Mouse (Mus musculus) lung, embryonic 14.5 days (tissue): ENCODE measurements around the gene Prkch. TPM values are rescaled to one million over a fixed set of nuclear protein-coding genes. Genes with fewer than 3 reads are reported as not detected.
A peak's percentile ranks its signal among the peaks of the same experiment; 100 is the strongest.

Source experiments
- ATAC-seq: fragments of 200-750 bp; cut with Nextera tagmentation; 2 replicates; pipeline ENCODE4 v1.8.0; 2017; ENCODE audit warnings: mild to moderate bottlenecking, moderate TSS enrichment, moderate library complexity; ENCODE audit not compliant: insufficient read depth
- DNase-seq: peaks from one replicate; pipeline ENCODE4 v3.0.0-alpha.2; 2015
- H3K27ac ChIP-seq: fragments of 300-500 bp; sonication (generic); 2 replicates; pipeline ENCODE4 v1.5.1; 2014; ENCODE audit warnings: low read depth, mild to moderate bottlenecking, moderate library complexity
- H3K27me3 ChIP-seq: fragments of 300-500 bp; sonication (generic); 2 replicates; pipeline ENCODE4 v1.6.1; 2014; ENCODE audit warnings: low read length, control low read depth; ENCODE audit not compliant: insufficient read depth
- H3K36me3 ChIP-seq: fragments of 300-500 bp; sonication (generic); 2 replicates; pipeline ENCODE4 v1.6.1; 2014; ENCODE audit warnings: control low read depth; ENCODE audit not compliant: insufficient read depth
- H3K4me1 ChIP-seq: fragments of 300-500 bp; sonication (generic); 2 replicates; pipeline ENCODE4 v1.6.1; 2014; ENCODE audit warnings: antibody characterized with exemption, control low read depth; ENCODE audit not compliant: insufficient read depth
- H3K4me2 ChIP-seq: fragments of 300-500 bp; sonication (generic); 2 replicates; pipeline ENCODE4 v1.6.1; 2014; ENCODE audit warnings: mild to moderate bottlenecking
- H3K4me3 ChIP-seq: fragments of 300-500 bp; sonication (generic); 2 replicates; pipeline ENCODE4 v1.5.1; 2014; ENCODE audit warnings: low read depth, low read length
- H3K9ac ChIP-seq: fragments of 300-500 bp; sonication (generic); 2 replicates; pipeline ENCODE4 v1.6.1; 2014
- H3K9me3 ChIP-seq: fragments of 300-500 bp; sonication (generic); 2 replicates; pipeline ENCODE4 v1.6.1; 2016; ENCODE audit warnings: low read depth, low read length, control low read depth
- CTCF ChIP-seq: IDR thresholded peaks from 2 replicates; pipeline ENCODE4 v1.5.1; 2016; ENCODE audit warnings: antibody characterized with exemption, low read depth
- WGBS: fragments of 180-500 bp; shearing (Covaris S2); extraction: QIAGEN DNeasy Blood & Tissue Kit; methylation state at CpG from one replicate; pipeline ENCODE4 v1.1.7; 2014; 5-methylcytosine and 5-hydroxymethylcytosine counted together
- polyA plus RNA-seq: library from polyadenylated mRNA; unstranded; fragments of >200 nt; fragmentation: Nextera tagmentation; extraction: Ambion mirVana; gene quantifications from 2 replicates; pipeline ENCODE4 v1.2.1, GENCODE M21; 2014

Gene Prkch
- polyA plus RNA-seq, 1 experiment from 2014 or later = 18.0 TPM

- WGBS = 86% methylated on average over 8 of the region's 8 CpGs
- Histone ChIP-seq H3K27ac (no peak overlapping the region), H3K4me1 (peaks cover 9% of the 10 kb centered on the region), H3K36me3 (0 out of 2 replicates have a peak, but pooled peaks cover 3% of the 10 kb centered on the region), H3K27me3 (no peaks in the 10 kb centered on the region), H3K4me3 (no peak overlapping the region), H3K4me2 (no peak overlapping the region), H3K9ac (no peak overlapping the region), H3K9me3 (no peaks in the 10 kb centered on the region)
- no peak for ATAC-seq
- no peak for DNase-seq
- TF ChIP-seq CTCF = no peak
These were observed 181.6 kb downstream of the Prkch start for GRCm38 (mm10) chr12:73766152-73766551.

- ATAC-seq (no peak), DNase-seq (no peak)
- peaks cover 9% of the 10 kb centered on the region for H3K4me1 ChIP-seq
- H3K27ac ChIP-seq = no peak overlapping the region
- TF ChIP-seq CTCF = no peak
- H3K9me3 ChIP-seq = no peaks in the 10 kb centered on the region
- H3K36me3 ChIP-seq = 0 out of 2 replicates have a peak, but pooled peaks cover 3% of the 10 kb centered on the region
- no peak overlapping the region for H3K4me2 ChIP-seq
- no peak overlapping the region for H3K4me3 ChIP-seq
- 67% methylated on average over 5 of the region's 5 CpGs for whole genome bisulfite sequencing
- no peak overlapping the region for H3K9ac ChIP-seq
- H3K27me3 ChIP-seq = no peaks in the 10 kb centered on the region
These were observed 184.2 kb downstream of the Prkch start for GRCm38 (mm10) chr12:73768788-73769187.

GRCm38 (mm10) chr12:73769536-73769935 is 184.9 kb downstream of the Prkch start:
- H3K27ac ChIP-seq = no peak overlapping the region
- no peaks in the 10 kb centered on the region for H3K27me3 ChIP-seq
- H3K36me3 ChIP-seq = 0 out of 2 replicates have a peak, but pooled peaks cover 3% of the 10 kb centered on the region
- H3K4me3 ChIP-seq = no peak overlapping the region
- DNase-seq (no peak), ATAC-seq (no peak)
- H3K4me1 ChIP-seq = peaks cover 8% of the 10 kb centered on the region
- H3K9ac ChIP-seq = no peak overlapping the region
- no peak for TF ChIP-seq CTCF
- H3K9me3 ChIP-seq = no peaks in the 10 kb centered on the region
- H3K4me2 ChIP-seq = no peak overlapping the region
- 80% methylated on average over 6 of the region's 6 CpGs for WGBS

- TF ChIP-seq CTCF = no peak
- no peaks in the 10 kb centered on the region for H3K9me3 ChIP-seq
- no peak overlapping the region for H3K4me2 ChIP-seq
- H3K27me3 ChIP-seq = no peaks in the 10 kb centered on the region
- no peak overlapping the region for H3K27ac ChIP-seq
- ATAC-seq (no peak), DNase-seq (no peak)
- WGBS = 91% methylated on average over 1 of the region's 1 CpGs
- H3K4me3 ChIP-seq = no peak overlapping the region
- no peak overlapping the region for H3K9ac ChIP-seq
- H3K4me1 ChIP-seq = no peaks in the 10 kb centered on the region
- H3K36me3 ChIP-seq = 0 out of 2 replicates have a peak, but pooled peaks cover 3% of the 10 kb centered on the region
These were observed 186.2 kb downstream of the Prkch start for GRCm38 (mm10) chr12:73770771-73771170.

- H3K27ac ChIP-seq = no peak overlapping the region
These were observed 190.3 kb downstream of the Prkch start for GRCm38 (mm10) chr12:73774793-73775385.

GRCm38 (mm10) chr12:73776401-73776945 is 191.9 kb downstream of the Prkch start:
- no peak overlapping the region for H3K4me3 ChIP-seq
- WGBS = 86% methylated on average over 6 of the region's 6 CpGs
- H3K4me2 ChIP-seq = no peak overlapping the region
- no peak for ATAC-seq
- no peaks in the 10 kb centered on the region for H3K27me3 ChIP-seq
- no peak for DNase-seq
- TF ChIP-seq CTCF = no peak
- no peaks in the 10 kb centered on the region for H3K4me1 ChIP-seq
- H3K27ac ChIP-seq = no peak overlapping the region
- no peaks in the 10 kb centered on the region for H3K36me3 ChIP-seq
- no peaks in the 10 kb centered on the region for H3K9me3 ChIP-seq
- no peak overlapping the region for H3K9ac ChIP-seq

More at GRCm38 (mm10) chr12:73774793-73775385, 190.3 kb downstream of the Prkch start:
- no peaks in the 10 kb centered on the region for H3K9me3 ChIP-seq
- no peaks in the 10 kb centered on the region for H3K36me3 ChIP-seq
- WGBS = 76% methylated on average over 7 of the region's 7 CpGs
- no peak overlapping the region for H3K9ac ChIP-seq
- no peaks in the 10 kb centered on the region for H3K4me1 ChIP-seq
- TF ChIP-seq CTCF = no peak
- no peak overlapping the region for H3K4me3 ChIP-seq
- H3K4me2 ChIP-seq = no peak overlapping the region
- no peaks in the 10 kb centered on the region for H3K27me3 ChIP-seq
- ATAC-seq = peak; percentile 24; the same call in 1 of the 2 replicates
- DNase-seq = peak; percentile 33

- TF ChIP-seq CTCF = no peak
- H3K9ac ChIP-seq = no peak overlapping the region
- no peaks in the 10 kb centered on the region for H3K9me3 ChIP-seq
- no peak overlapping the region for H3K4me2 ChIP-seq
- ATAC-seq (no peak), DNase-seq (no peak)
- WGBS = 88% methylated on average over 11 of the region's 11 CpGs
- no peaks in the 10 kb centered on the region for H3K36me3 ChIP-seq
- H3K27me3 ChIP-seq = no peaks in the 10 kb centered on the region
- H3K4me1 ChIP-seq = no peaks in the 10 kb centered on the region
- H3K27ac ChIP-seq = no peak overlapping the region
- H3K4me3 ChIP-seq = no peak overlapping the region
These were observed 193.1 kb downstream of the Prkch start for GRCm38 (mm10) chr12:73777673-73778072.
